Mouse (Mus musculus) G1E-ER4 (cell line): ENCODE measurements around the gene Mrps15. TPM values are rescaled to one million over a fixed set of nuclear protein-coding genes. Genes with fewer than 3 reads are reported as not detected.

Source experiments
- GATA1 ChIP-seq: IDR thresholded peaks from one replicate; pipeline ENCODE4 v1.8.0; 2012; ENCODE audit warnings: low read length, inconsistent platforms
- polyA plus RNA-seq: library from polyadenylated mRNA; stranded (reverse); fragments of >175 nt; gene quantifications from 2 replicates; pipeline ENCODE4 v1.2.3, GENCODE M21; 2012

Gene Mrps15
- polyA plus RNA-seq, 1 experiment, result 296 TPM

DNA sequence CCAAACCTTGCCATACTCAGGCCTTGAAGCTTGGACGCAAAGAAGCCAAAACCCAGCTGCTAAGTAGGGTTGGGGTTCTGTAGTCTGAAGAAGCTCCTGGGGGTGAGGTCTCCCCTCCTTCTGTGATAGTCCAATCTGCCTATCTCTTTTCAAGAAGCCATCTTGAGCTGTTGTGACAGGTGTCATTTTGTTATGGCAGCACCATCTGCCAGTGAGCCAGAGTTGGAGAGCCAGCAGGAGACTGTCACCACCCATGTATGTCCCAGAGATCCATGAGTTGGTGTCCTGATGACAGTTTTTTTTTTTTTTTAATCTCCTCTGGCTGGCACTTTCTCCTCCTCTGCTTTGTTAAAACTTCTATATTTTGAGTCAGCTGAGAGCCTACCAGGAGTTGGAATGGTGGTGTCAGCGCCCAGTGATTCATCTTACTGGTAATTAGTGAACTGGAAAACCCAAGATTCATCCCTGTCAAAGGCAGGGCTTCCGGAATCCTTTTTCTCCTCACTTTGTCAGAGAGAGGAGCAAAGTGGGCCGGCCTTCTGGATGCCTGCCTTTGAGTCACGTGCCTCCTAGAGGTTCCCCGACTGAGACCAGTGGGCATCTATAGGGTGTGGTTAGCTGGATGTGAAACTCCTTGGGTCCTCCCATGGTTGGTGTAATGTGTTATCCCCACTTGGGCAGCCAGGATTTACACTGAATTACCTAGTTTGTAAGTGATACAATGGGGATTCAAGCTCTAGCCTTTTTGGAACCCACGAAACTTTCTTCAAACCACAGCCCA, 55.5 kb downstream of the Mrps15 start:
- TF ChIP-seq GATA1, result no peak

DNA sequence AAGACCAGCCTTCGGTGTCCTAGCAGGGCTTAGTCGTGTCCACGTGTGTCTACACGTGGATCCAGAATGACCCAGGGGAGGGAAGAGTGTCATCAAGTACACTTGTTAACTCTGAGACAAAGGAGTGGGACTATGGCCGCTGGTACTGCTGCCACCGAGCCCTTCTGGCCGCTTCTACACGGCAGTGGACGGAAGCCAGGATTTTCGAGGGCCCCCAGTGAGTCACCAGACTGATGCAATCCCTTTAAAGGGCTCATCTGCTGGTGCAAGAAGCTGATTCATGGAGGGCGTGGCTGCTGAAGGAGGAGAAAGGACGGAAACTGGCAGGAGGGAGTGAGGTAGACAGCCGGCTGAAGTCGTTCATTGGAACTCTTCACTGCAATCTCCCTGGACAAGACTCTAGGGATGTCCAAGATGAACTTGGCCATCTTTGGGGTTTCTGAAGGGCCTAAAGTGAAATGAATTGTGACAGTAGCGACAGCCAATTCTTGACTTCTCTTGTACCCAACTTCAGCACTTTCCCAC, 56.4 kb downstream of the Mrps15 start:
- no peak for TF ChIP-seq GATA1

DNA sequence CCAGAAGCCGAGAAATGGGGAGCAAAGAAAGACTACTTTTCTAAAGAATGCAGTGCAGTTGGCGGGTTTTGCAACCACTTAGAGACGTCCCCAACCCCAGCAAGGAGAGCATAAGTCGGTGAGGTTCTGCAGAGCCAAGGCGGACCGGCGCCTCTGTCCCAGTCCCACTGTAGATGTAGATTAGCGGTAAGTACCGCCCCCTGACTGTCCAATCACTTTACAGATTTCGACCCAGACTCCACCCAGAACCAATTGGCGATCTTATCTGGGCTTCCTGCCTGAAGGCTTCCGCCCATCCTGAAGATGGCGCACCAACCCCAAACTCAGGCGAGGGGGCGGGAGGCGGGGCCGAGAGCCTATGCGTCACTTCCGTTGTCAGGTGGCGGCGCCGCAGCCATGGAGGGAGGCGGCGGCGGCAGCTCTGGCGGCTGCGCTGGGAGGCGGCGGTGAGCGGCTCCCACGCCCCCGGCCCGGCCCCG, 56.9 kb downstream of the Mrps15 start, which contains the start of gene Stk40:
Gene Stk40, plus strand, starts transcription at position 368 of the 479 bp plus-strand sequence.
- TF ChIP-seq GATA1, result no peak

DNA sequence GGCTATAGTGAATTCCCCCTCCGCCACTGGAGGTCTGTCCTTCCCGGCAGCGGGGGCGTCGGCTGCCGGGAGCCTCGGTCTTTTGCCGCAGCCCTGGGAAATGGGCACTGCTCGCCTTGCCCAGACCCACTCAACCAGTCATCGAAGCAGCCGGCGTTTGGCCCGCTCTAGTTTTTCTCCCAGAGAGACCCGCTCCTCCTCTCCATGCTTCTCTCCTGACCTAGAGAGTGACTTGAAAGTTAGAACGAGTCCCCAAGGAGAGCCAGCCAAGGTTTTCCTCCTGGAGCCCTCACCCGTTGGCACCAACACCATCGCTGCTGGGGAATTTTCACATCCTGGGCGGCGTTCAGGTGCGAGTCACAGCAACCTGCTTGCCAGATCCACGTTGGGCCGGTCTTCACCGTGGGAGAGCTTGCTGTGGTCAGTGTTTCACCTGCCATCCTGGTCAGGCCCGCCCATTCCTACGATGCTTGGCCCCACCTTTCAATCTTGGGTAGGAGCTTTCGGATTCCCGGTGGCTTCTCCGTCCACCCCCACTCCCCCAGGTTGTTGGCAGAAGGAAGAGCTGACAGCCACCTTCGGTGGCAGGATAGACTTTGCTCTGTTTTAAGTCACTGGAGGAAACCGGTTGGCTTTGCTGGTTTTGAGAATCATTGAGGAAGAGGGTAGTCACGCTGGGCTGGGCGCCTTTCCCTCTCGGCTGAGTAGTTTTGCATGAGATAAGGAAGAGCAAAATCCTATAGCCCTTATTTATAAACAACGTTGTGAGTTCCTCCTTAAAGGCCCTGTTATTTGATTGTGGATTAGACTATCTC, 57.7 kb downstream of the Mrps15 start:
- no peak for TF ChIP-seq GATA1

Other genes with a start within 250 kb of the Mrps15 start
- not detected in 2 replicates for gene Csf3r, start 22.4 kb upstream of the Mrps15 start, polyA plus RNA-seq
- 0.13 and 0.54 TPM in 2 replicates for gene Oscp1, start 11.6 kb downstream of the Mrps15 start, polyA plus RNA-seq
- 10.3 and 12.6 TPM in 2 replicates for gene Lsm10, start 49.7 kb downstream of the Mrps15 start, polyA plus RNA-seq
- gene Stk40, start 57.0 kb downstream of the Mrps15 start, polyA plus RNA-seq, result 57.1 and 60.3 TPM in 2 replicates
- 0.08 and 0.17 TPM in 2 replicates for gene Eva1b, start 100.8 kb downstream of the Mrps15 start, polyA plus RNA-seq
- gene Sh3d21, start 116.6 kb downstream of the Mrps15 start, polyA plus RNA-seq, result 0.30 and 0.32 TPM in 2 replicates
- gene Thrap3, start 155.8 kb downstream of the Mrps15 start, polyA plus RNA-seq, result 203 and 204 TPM in 2 replicates
- 87.6 and 112 TPM in 2 replicates for gene Map7d1, start 209.4 kb downstream of the Mrps15 start, polyA plus RNA-seq
- 35.1 and 44.0 TPM in 2 replicates for gene Trappc3, start 215.4 kb downstream of the Mrps15 start, polyA plus RNA-seq
- not detected in 2 replicates for gene Col8a2, start 239.9 kb downstream of the Mrps15 start, polyA plus RNA-seq